18 mouse cellular contexts compared by ENCODE assay signal in genomic region chr5:115207244-115207643, GRCm38 (mm10). TPM values are rescaled to one million over a fixed set of nuclear protein-coding genes. Genes with fewer than 3 reads are reported as not detected.
DNase-seq lines count a peak whose midpoint lies in the region; ATAC-seq and TF ChIP-seq lines count a peak whose summit lies in the region.
"Had no signal": no experiment of that assay in that cellular context is flagged by ENCODE, and none has a peak within 500 bp of the region (broad histone marks: within the 10 kb centered on the region; RNA-seq: fewer than 3 reads in every experiment).

No protein-coding gene starts in this region.

- intact Hi-C loops in gastrocnemius, adult 2 months (cut with DNase I), result no loop called here
- intact Hi-C loops in left cerebral cortex, adult 2 months (cut with DNase I), result loop anchor here (2.0 kb wide), 1 partner anchor 62 kb away; no protein-coding TSS in a partner anchor

- DNase-seq in gastrocnemius, adult 2 months, result no peak
- no peak for DNase-seq in gastrocnemius, postnatal 4 days (ENCODE audit: low spot score in 2 of 2)
- no peak for DNase-seq in left cerebral cortex, adult 2 months (ENCODE audit: extremely low spot score in 1 of 2, low spot score in 2 of 2)
- no peak for DNase-seq in left cerebral cortex, adult 9 months (ENCODE audit: low spot score in 2 of 2)
- DNase-seq: B cell, adult 2 months; heart, postnatal 14 days; kidney, adult 18-20 months; kidney, postnatal 4 days; left cerebral cortex, postnatal 4 days; thymus, postnatal 25 days had no signal

- TF ChIP-seq EP300 in ES-Bruce4 (IDR thresholded peaks at IDR 0.05; ENCODE audit: insufficient read depth, low read depth, low read length), result no peak

- TF ChIP-seq CTCF in gastrocnemius, adult 2 months (IDR thresholded peaks at IDR 0.05), result peak; percentile 29; the same call in 1 of the 2 replicates
- TF ChIP-seq CTCF in left cerebral cortex, adult 2 months (IDR thresholded peaks at IDR 0.05), result peak; percentile 52
- TF ChIP-seq CTCF in ES-Bruce4 (IDR thresholded peaks at IDR 0.05; ENCODE audit: low read depth, low read length), result peak; percentile 50
- TF ChIP-seq CTCF in olfactory bulb, adult 2 months (IDR thresholded peaks at IDR 0.05; ENCODE audit: insufficient read depth, low read depth, low read length), result 0 out of 2 replicates have a peak, but pooled peaks have one; percentile 11

- H3K27me3 ChIP-seq in ES-Bruce4 (ENCODE audit: control insufficient read depth, insufficient read depth, low read length, poor library complexity, severe bottlenecking), result no peaks in the 10 kb centered on the region

- ATAC-seq in granulocyte monocyte progenitor cell, adult 5-6 weeks (replicated peaks; ENCODE audit: poor library complexity, severe bottlenecking), result no peak
- ATAC-seq: liver, embryonic 12.5 days had no signal

- H3K4me1 ChIP-seq in ES-Bruce4 (ENCODE audit: control insufficient read depth, insufficient read depth, low read length), result peaks cover 1% of the 10 kb centered on the region
- peaks cover 12% of the 10 kb centered on the region for H3K4me1 ChIP-seq in olfactory bulb, adult 2 months (ENCODE audit: control insufficient read depth, insufficient read depth, low read length)

- no peak overlapping the region for H3K27ac ChIP-seq in gastrocnemius, adult 2 months
- H3K27ac ChIP-seq in left cerebral cortex, adult 2 months, result peak overlapping the region; percentile 76
- H3K27ac ChIP-seq in ES-Bruce4 (ENCODE audit: insufficient read depth, low read length), result no peak overlapping the region
- no peak overlapping the region for H3K27ac ChIP-seq in olfactory bulb, adult 2 months (ENCODE audit: insufficient read depth, low read depth, low read length)
- H3K27ac ChIP-seq: heart, embryonic 10.5 days; hindbrain, embryonic 15.5 days; liver, embryonic 12.5 days had no signal

- no peak overlapping the region for H3K4me3 ChIP-seq in gastrocnemius, adult 2 months
- H3K4me3 ChIP-seq in left cerebral cortex, adult 2 months, result no peak overlapping the region
- no peak overlapping the region for H3K4me3 ChIP-seq in ES-Bruce4 (ENCODE audit: low read depth, low read length)
- H3K4me3 ChIP-seq in olfactory bulb, adult 2 months (ENCODE audit: insufficient read depth, low read depth, low read length), result no peak overlapping the region
- H3K4me3 ChIP-seq: erythroblast, embryonic 14.5 days; heart, embryonic 10.5 days; hindbrain, embryonic 15.5 days; liver, embryonic 12.5 days had no signal

- no peak for TF ChIP-seq POLR2A in ES-Bruce4 (IDR thresholded peaks at IDR 0.05; ENCODE audit: insufficient read depth, low read length)
- TF ChIP-seq POLR2A in olfactory bulb, adult 2 months (IDR thresholded peaks at IDR 0.05; ENCODE audit: insufficient read depth, low read depth, low read length), result no peak

- H3K36me3 ChIP-seq in ES-Bruce4 (ENCODE audit: control insufficient read depth, insufficient read depth, low read length, poor library complexity, severe bottlenecking), result no peaks in the 10 kb centered on the region
- H3K36me3 ChIP-seq: heart, embryonic 10.5 days; hindbrain, embryonic 15.5 days; liver, embryonic 12.5 days had no signal

- 65% methylated on average over 5 of the region's 5 CpGs for WGBS in olfactory bulb, adult 2 months

- H3K9me3 ChIP-seq in ES-Bruce4 (replicated peaks; ENCODE audit: control insufficient read depth, insufficient read depth, low read length, poor library complexity, severe bottlenecking), result no peaks in the 10 kb centered on the region
- H3K9me3 ChIP-seq: heart, embryonic 10.5 days; hindbrain, embryonic 15.5 days; liver, embryonic 12.5 days had no signal

- H3K9ac ChIP-seq in ES-Bruce4 (ENCODE audit: low read depth, poor library complexity, severe bottlenecking), result no peak overlapping the region
- H3K9ac ChIP-seq: hindbrain, embryonic 15.5 days; liver, embryonic 12.5 days had no signal

RNA-seq across cellular contexts. Expression of gene Cabp1, which starts 13.1 kb away (rescaled TPM):
- total RNA-seq in gastrocnemius, adult 2 months (2021), result 1 to 10 TPM in 1 of 2 experiments, under 1 TPM in 1; 0.79 to 1.5 TPM
- total RNA-seq in gastrocnemius, postnatal 4 days (2021), result 1 to 10 TPM; 4.2 to 5.1 TPM
- 100 to 1,000 TPM; 319 to 335 TPM for total RNA-seq in left cerebral cortex, adult 2 months (2021)
- 8.1 and 11.4 TPM in 2 replicates for polyA plus RNA-seq in ES-Bruce4 (2011; ENCODE audit: insufficient read depth, insufficient read length, low read depth, missing spikeins)
- not detected in 2 replicates for polyA plus RNA-seq in olfactory bulb, adult 2 months (2012; ENCODE audit: insufficient read depth, insufficient read length, low replicate concordance, missing spikeins)
- not detected in 2 replicates for total RNA-seq in granulocyte monocyte progenitor cell, adult 5-6 weeks (2014; fragmentation: Nextera tagmentation)
- total RNA-seq in granulocyte monocyte progenitor cell, adult 5-6 weeks (2017), result not detected in 2 replicates
- total RNA-seq: megakaryocyte-erythroid progenitor cell, adult 5-6 weeks had no signal
- polyA plus RNA-seq: erythroblast, embryonic 14.5 days had no signal

RNA-seq across cellular contexts. Expression of gene Pop5, which starts 28.4 kb away (rescaled TPM):
- total RNA-seq in gastrocnemius, adult 2 months (2021), result 10 to 100 TPM; 27.8 to 51.7 TPM
- 10 to 100 TPM; 20.2 to 25.0 TPM for total RNA-seq in gastrocnemius, postnatal 4 days (2021)
- total RNA-seq in left cerebral cortex, adult 2 months (2021), result 100 to 1,000 TPM; 116 to 117 TPM
- 76.1 and 79.9 TPM in 2 replicates for polyA plus RNA-seq in ES-Bruce4 (2011; ENCODE audit: insufficient read depth, insufficient read length, low read depth, missing spikeins)
- polyA plus RNA-seq in olfactory bulb, adult 2 months (2012; ENCODE audit: insufficient read depth, insufficient read length, low replicate concordance, missing spikeins), result not detected in 2 replicates
- total RNA-seq in granulocyte monocyte progenitor cell, adult 5-6 weeks (2014; fragmentation: Nextera tagmentation), result 92.9 and 109 TPM in 2 replicates
- total RNA-seq in granulocyte monocyte progenitor cell, adult 5-6 weeks (2017), result 74.0 and 75.4 TPM in 2 replicates

RNA-seq across cellular contexts. Expression of gene Mlec, which starts 49.3 kb away (rescaled TPM):
- 100 to 1,000 TPM; 138 to 200 TPM for total RNA-seq in gastrocnemius, adult 2 months (2021)
- 100 to 1,000 TPM; 198 to 217 TPM for total RNA-seq in gastrocnemius, postnatal 4 days (2021)
- 10 to 100 TPM; 87.8 to 89.8 TPM for total RNA-seq in left cerebral cortex, adult 2 months (2021)
- 137 and 139 TPM in 2 replicates for polyA plus RNA-seq in ES-Bruce4 (2011; ENCODE audit: insufficient read depth, insufficient read length, low read depth, missing spikeins)
- 76.8 TPM in 1 of 2 replicates, not detected in the other for polyA plus RNA-seq in olfactory bulb, adult 2 months (2012; ENCODE audit: insufficient read depth, insufficient read length, low replicate concordance, missing spikeins)
- total RNA-seq in granulocyte monocyte progenitor cell, adult 5-6 weeks (2014; fragmentation: Nextera tagmentation), result 247 and 279 TPM in 2 replicates
- total RNA-seq in granulocyte monocyte progenitor cell, adult 5-6 weeks (2017), result 290 and 318 TPM in 2 replicates

Comparison
In these comparisons a context has a peak if more than half of its experiments do, and no peak if none do; other contexts are left out.
1. RNA of gene Cabp1, which starts 13.1 kb away (total RNA-seq): 319 to 335 TPM in left cerebral cortex, adult 2 months; 4.2 to 5.1 TPM in gastrocnemius, postnatal 4 days, 0.79 to 1.5 TPM in gastrocnemius, adult 2 months and not detected in granulocyte monocyte progenitor cell, adult 5-6 weeks; every median in the first group is over 10 times any median in the second.
2. Peak in every context shown above with its lines, with median percentiles within 50 percentile points of each other: CTCF ChIP-seq.